Mouse (Mus musculus): Measurements from ENCODE around the gene Tas1r1. TPM values are rescaled to one million over a fixed set of nuclear protein-coding genes. Genes with fewer than 3 reads are reported as not detected.

Tas1r1 gene
- total RNA-seq, 2 experiments from 2014 or later = 0.37 to 0.76 TPM

DNA sequence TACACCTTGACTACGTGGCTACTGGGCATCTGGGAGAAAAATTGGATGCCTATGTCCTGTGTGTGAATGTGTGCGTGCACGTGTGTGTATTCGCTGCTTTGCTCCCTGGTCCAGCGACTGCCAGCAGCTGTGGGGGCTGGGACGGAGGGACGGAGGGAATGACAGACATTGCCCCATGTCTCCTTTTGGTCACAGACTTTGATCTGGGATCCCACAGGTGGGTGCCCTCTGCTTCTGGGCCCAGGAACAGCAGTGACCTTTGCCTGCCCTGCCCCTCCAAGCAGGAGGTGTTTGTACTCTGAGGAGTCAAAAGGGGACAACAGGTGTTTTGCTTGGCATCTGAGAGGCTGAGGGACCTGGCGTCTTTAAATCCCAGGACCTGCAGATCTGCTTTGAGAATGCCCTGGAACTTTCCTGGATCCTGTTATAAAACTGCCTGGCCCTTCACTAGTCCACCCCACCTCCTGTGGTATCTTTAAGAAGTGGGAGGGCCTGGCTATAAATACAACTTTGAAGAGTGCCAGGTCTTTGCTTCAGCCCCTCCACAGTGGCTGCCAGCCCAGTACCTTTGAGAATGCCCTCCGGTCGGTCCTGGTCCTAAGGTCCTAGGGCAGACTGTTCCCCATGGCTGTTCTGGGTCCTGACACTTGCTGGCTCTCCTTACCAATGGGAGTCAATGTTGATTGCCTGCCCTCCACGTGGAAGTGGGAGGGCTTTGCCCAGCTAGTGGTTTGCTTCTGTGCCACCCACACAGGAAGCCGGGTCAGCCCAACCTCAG lies 25.1 kb downstream of the Tas1r1 start:
- DNase-seq (ENCODE audit: low spot score in 2 of 2) = no peak
- intact Hi-C loops (cut with DNase I) = no loop called here

DNA sequence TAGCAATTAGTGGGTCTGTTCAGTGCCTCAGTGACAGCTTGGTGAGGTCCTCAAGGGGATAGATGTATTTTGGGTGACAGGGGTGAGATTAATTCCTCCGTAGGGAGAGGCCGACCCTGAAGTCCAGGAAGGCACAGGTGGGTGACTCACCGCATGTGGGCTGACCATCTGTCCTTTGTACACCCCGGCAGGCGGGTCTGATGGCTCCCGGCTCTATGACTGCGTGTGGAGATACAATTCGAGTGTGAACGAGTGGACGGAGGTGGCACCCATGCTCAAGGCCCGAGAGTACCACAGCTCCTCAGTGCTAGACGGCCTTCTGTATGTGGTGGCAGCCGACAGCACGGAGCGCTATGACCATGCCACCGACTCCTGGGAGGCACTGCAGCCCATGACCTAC lies 26.3 kb downstream of the Tas1r1 start:
- intact Hi-C loops (cut with DNase I) = no loop called here

DNA sequence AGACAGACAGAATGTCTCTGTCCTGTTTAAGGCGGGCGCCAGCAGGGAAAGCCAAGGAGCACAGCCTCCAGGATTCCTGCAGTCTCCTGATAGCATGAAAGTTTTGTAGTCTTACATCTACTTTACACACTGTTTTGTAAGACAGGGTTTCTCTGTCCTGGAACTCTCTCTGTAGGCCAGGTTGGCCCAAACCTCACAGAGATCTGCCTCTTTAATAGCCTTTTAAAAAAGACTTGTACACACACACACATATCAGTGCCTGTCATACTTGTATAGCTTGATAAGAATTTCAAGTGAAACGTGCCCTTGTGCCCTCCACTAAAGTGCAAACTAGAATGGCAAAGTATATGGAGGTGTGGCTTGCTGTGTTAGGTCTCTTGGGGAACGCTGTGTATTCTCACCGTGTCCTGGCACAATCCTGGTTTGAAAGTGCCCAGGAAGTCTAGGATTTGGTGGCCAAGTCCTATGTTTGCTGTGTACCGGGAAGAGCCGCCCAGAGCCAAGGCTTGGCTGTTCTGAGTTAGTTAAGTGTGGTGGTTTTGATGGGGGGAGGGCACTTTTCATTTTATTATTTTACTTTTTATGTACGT lies 27.1 kb downstream of the Tas1r1 start:
- DNase-seq (ENCODE audit: low spot score in 2 of 2) = no peak
- intact Hi-C loops (cut with DNase I) = loop anchor here (2.0 kb wide), 1 partner anchor 22 kb away; the partner anchor contains the start of gene Thap3

More for the DNA sequence above, 26.3 kb downstream of the Tas1r1 start:
- DNase-seq (ENCODE audit: low spot score in 2 of 2) = no peak

DNA sequence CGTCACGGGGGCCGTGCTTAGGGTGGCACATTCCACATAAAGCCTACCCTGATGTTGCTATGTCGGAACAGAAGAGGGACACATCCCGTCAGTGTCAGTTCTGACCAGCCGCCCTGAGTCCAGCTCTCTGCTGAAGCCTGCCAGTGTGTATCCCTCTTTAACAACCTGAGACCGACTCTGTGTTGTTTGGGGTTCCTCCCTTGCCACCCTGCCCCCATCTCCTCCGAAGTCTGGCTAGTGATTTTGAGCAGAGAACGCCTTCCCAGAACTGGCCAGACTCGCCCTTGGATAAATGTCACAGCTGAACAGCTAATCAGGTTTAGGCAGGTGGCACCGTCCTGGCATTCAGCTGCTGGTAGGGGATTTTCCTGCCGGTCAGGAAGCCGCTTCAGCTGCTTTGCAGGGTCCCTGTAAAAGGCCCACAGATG lies 27.6 kb downstream of the Tas1r1 start:
- intact Hi-C loops (cut with DNase I) = loop anchor here (2.0 kb wide), 1 partner anchor 22 kb away; the partner anchor contains the start of gene Thap3
- no peak for DNase-seq (ENCODE audit: low spot score in 2 of 2)

- intact Hi-C loops (cut with DNase I) = loop anchor here (2.0 kb wide), 1 partner anchor 21 kb away; the partner anchor contains the start of gene Thap3
- DNase-seq (ENCODE audit: low spot score in 2 of 2) = peak in 1 of 2 experiments; percentile 47
These were observed 28.2 kb downstream of the Tas1r1 start for GRCm38 (mm10) chr4:152010091-152010706.

DNA sequence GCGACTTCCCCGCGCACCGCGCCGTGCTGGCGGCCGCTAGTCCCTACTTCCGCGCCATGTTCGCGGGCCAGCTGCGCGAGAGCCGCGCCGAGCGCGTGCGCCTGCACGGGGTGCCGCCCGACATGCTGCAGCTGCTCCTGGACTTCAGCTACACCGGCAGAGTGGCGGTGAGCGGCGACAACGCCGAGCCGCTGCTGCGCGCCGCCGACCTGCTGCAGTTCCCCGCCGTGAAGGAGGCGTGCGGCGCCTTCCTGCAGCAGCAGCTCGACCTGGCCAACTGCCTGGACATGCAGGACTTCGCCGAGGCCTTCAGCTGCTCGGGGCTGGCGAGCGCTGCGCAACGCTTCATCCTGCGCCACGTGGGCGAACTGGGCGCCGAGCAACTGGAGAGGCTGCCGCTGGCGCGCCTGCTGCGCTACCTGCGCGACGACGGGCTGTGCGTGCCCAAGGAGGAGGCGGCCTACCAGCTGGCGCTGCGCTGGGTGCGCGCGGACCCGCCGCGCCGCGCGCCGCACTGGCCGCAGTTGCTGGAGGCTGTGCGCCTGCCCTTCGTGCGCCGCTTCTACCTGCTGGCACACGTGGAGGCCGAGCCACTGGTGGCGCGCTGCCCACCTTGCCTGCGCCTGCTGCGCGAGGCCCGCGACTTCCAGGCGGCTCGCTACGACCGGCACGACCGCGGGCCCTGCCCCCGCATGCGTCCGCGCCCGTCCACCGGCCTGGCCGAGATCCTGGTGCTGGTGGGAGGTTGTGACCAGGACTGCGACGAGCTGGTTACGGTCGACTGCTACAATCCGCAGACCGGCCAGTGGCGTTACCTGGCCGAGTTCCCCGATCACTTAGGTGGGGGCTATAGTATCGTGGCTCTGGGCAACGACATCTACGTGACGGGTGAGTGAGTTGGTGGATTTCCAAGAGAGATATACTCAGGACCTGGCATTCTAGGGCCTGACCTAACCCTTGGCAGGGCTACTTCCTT lies 29.0 kb downstream of the Tas1r1 start:
- intact Hi-C loops (cut with DNase I) = loop anchor here (2.0 kb wide), 2 partner anchors 17 to 21 kb away; partner anchors contain the start of genes Thap3 and Zbtb48
- DNase-seq (ENCODE audit: low spot score in 2 of 2) = peak; percentile 88 to 89

GRCm38 (mm10) chr4:152008622-152009075 lies 29.7 kb downstream of the Tas1r1 start, which contains the start of gene Klhl21:
Gene Klhl21 (plus strand): TSS chr4:152008803.
- intact Hi-C loops (cut with DNase I) = loop anchor here (1.0 to 2.0 kb wide), 3 partner anchors 12 to 80 kb away; partner anchors contain the start of genes Phf13 and Zbtb48

DNA sequence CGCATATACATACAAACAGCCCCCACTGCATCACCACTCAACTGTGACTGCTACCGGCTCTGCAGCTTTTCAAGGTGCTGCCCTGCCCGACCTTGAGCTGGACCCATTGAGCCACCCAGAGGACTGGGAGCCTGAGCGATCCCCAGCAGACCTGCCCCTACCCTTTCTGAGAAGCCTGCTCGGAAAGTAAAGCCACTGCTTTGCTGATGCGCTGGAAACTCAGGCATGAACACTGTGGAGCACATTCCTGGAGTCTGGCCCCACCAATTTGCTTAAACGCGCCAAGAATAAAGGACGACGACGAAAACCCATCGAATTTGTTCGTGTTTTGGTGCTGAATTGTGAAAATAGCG lies 30.2 kb downstream of the Tas1r1 start:
- intact Hi-C loops (cut with DNase I) = loop anchor here (1.0 to 2.0 kb wide), 3 partner anchors 12 to 80 kb away; partner anchors contain the start of genes Phf13 and Zbtb48

More at GRCm38 (mm10) chr4:152008622-152009075, 29.7 kb downstream of the Tas1r1 start, which contains the start of gene Klhl21:
- DNase-seq (ENCODE audit: low spot score in 2 of 2) = peak; percentile 94 to 95

GRCm38 (mm10) chr4:152007481-152008147 lies 30.8 kb downstream of the Tas1r1 start:
- peak; percentile 30 to 62 for DNase-seq (ENCODE audit: low spot score in 2 of 2)

More for the DNA sequence above, 30.2 kb downstream of the Tas1r1 start:
- DNase-seq (ENCODE audit: low spot score in 2 of 2) = no peak

DNA sequence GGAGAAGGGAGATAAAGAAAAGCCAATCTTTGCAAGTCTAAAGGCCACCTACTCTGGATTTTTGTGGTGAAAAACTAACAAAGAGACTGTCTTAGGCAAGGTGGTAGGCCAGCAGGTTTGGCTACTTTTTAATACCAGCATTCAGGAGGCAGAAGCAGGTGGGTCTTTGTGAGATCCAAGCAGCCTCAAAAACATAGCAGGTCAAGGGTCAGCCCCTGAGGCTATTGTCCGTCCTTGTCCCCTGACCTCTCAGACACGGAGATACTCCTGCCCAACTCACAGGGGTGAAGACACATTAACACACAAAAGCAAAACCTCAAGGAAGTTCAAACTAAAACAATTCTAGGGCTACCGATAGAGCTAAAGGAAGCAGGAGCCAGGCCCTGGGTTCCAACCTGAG lies 31.6 kb downstream of the Tas1r1 start:
- intact Hi-C loops (cut with DNase I) = no loop called here
- no peak for DNase-seq (ENCODE audit: low spot score in 2 of 2)

More at GRCm38 (mm10) chr4:152007481-152008147, 30.8 kb downstream of the Tas1r1 start:
- intact Hi-C loops (cut with DNase I) = loop anchor here (1.0 to 2.0 kb wide), 3 partner anchors 11 to 81 kb away; partner anchors contain the start of genes Phf13 and Zbtb48

GRCm38 (mm10) chr4:152006137-152006536 lies 32.2 kb downstream of the Tas1r1 start:
- intact Hi-C loops (cut with DNase I) = no loop called here
- DNase-seq (ENCODE audit: low spot score in 2 of 2) = no peak

GRCm38 (mm10) chr4:152002063-152002462 lies 36.3 kb downstream of the Tas1r1 start:
- no peak for DNase-seq (ENCODE audit: low spot score in 2 of 2)
- intact Hi-C loops (cut with DNase I) = no loop called here

DNA sequence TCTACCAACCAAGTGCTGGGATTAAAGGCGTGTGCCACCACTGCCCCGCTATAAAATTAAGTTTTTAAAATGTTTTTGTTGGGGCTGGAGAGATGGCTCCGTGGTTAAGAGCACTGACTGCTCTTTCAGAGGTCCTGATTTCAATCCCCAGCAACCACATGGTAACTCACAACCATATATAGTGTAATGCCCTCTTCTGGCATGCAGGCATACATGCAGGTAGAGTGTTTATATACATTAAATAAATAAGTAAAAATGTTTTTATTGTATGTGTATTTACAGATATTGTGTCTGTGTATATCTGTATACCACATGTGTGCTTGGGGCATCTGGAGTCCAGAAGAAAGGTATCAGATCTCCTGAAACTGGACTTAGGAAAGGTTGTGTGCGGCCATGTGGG lies 37.0 kb downstream of the Tas1r1 start:
- no peak for DNase-seq (ENCODE audit: low spot score in 2 of 2)

DNA sequence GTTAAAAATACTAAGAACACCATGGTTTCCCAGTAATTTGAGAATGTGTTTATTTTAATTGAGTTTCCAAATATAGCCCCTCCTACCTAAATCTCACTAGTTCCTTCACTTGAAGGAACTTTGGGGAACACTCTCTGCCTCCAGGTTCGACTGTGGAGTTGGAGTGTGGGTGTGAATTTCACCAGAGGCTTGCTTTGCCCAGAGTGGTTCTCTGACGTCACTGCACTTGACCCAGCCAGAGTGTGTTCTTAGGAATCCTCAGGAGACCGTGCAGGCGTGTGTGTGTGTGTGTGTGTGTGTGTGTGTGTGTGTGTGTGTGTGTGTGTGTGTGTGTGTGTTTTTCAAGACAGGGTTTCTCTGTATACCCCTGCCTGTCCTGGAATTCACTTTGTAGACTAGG lies 37.5 kb downstream of the Tas1r1 start:
- intact Hi-C loops (cut with DNase I) = no loop called here
- DNase-seq (ENCODE audit: low spot score in 2 of 2) = peak in 1 of 2 experiments; percentile 66

More for the DNA sequence above, 37.0 kb downstream of the Tas1r1 start:
- intact Hi-C loops (cut with DNase I) = no loop called here

DNA sequence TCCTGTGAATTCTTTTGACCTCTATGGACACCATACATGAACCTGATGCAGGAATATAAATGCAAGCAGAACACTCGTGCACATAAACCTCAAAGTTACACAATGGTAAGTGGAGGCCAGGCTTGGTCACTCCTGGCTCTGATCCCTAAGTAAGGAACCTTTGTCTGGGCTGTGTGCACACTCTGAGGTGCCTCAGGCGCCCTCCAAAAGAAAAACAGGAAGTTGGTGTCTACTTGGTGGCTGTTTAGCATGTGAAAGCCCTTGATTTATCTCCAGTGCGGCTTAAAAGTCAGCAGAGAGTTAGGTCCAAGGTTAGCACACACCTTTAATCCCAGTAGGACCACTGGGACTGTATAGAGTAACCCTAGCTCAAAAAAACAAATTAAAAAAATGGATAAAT lies 38.9 kb downstream of the Tas1r1 start:
- intact Hi-C loops (cut with DNase I) = no loop called here
- no peak for DNase-seq (ENCODE audit: low spot score in 2 of 2)

GRCm38 (mm10) chr4:151997701-151998100 lies 40.7 kb downstream of the Tas1r1 start:
- intact Hi-C loops (cut with DNase I) = no loop called here
- DNase-seq (ENCODE audit: low spot score in 2 of 2) = no peak

DNA sequence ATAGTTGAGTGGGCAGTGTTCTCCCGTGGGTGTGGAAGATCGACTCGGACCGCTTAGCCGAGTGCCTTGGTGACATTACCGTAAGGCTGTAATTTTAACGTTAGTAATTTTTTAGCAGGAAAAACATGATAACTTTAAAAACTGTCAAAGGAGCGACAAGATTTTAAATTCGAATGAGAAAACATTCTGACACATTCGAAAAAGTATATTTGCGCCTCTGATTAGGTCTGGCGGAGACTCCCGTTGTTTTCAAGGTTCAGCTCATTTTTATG lies 41.5 kb downstream of the Tas1r1 start:
- no peak for DNase-seq (ENCODE audit: low spot score in 2 of 2)
- intact Hi-C loops (cut with DNase I) = loop anchor here (1.0 kb wide), 1 partner anchor 11 kb away; the partner anchor contains the start of gene Klhl21

Data from left cerebral cortex, postnatal 25 days (tissue).